Mouse (Mus musculus) ES-E14 (cell line): ENCODE measurements around the gene Fam214a. TPM values are rescaled to one million over a fixed set of nuclear protein-coding genes. Genes with fewer than 3 reads are reported as not detected.

ENCODE experiments used
- DNase-seq: peaks from one replicate; pipeline ENCODE4 v3.0.0-alpha.2; 2013; ENCODE audit warnings: low read depth, low spot score
- H3K27ac ChIP-seq: 2 replicates; pipeline ENCODE4 v1.5.1; 2012; ENCODE audit warnings: low read depth, mild to moderate bottlenecking, low read length, moderate library complexity, mixed read lengths; ENCODE audit not compliant: poor library complexity, insufficient read depth, severe bottlenecking
- H3K36me3 ChIP-seq: 2 replicates; pipeline ENCODE4 v1.6.1; 2012; ENCODE audit warnings: mild to moderate bottlenecking, low read length, moderate library complexity, mixed read lengths; ENCODE audit not compliant: control insufficient read depth, poor library complexity, insufficient read depth, severe bottlenecking
- H3K4me1 ChIP-seq, 2 experiments: fragments of 150-350 bp in 1 of 2; sonication (generic) in 1 of 2; 2 replicates each; pipeline ENCODE4 v1.6.1; 2012; ENCODE audit warnings: low read length in 2 of 2, mild to moderate bottlenecking in 1 of 2, mixed read lengths in 1 of 2; ENCODE audit not compliant: control insufficient read depth in 2 of 2, insufficient read depth in 2 of 2, poor library complexity in 1 of 2
- H3K4me3 ChIP-seq, 2 experiments: fragments of 150-350 bp in 1 of 2; sonication (generic) in 1 of 2; 2 replicates each; pipeline ENCODE4 v1.5.1; 2012; ENCODE audit warnings: low read length in 2 of 2, low read depth in 1 of 2, mild to moderate bottlenecking in 1 of 2, mixed read lengths in 1 of 2; ENCODE audit not compliant: insufficient read depth in 1 of 2, poor library complexity in 1 of 2, severe bottlenecking in 1 of 2
- H3K9ac ChIP-seq: 2 replicates; pipeline ENCODE4 v1.6.1; 2012; ENCODE audit warnings: low read depth, mild to moderate bottlenecking, low read length, mixed read lengths; ENCODE audit not compliant: poor library complexity, insufficient read depth, severe bottlenecking
- H3K9me3 ChIP-seq: fragments of 150-350 bp; sonication (generic); 2 replicates; pipeline ENCODE4 v1.6.1; 2012; ENCODE audit warnings: low read depth, mild to moderate bottlenecking, low read length; ENCODE audit not compliant: control insufficient read depth, insufficient read depth
- CHD2 ChIP-seq: IDR thresholded peaks from 2 replicates; pipeline ENCODE4 v1.6.1; 2014; ENCODE audit warnings: mild to moderate bottlenecking, low read depth, low read length, inconsistent platforms
- HCFC1 ChIP-seq: IDR thresholded peaks from 2 replicates; pipeline ENCODE4 v1.6.1; 2012; ENCODE audit warnings: low read length, inconsistent platforms, borderline replicate concordance; ENCODE audit not compliant: insufficient read depth
- MAFK ChIP-seq: IDR thresholded peaks from 2 replicates; pipeline ENCODE4 v1.6.1; 2014; ENCODE audit warnings: mild to moderate bottlenecking, low read depth, low read length, inconsistent platforms; ENCODE audit not compliant: insufficient read depth
- ZC3H11A ChIP-seq: IDR thresholded peaks from 2 replicates; pipeline ENCODE4 v1.6.1; 2012; ENCODE audit warnings: low read depth, mild to moderate bottlenecking, inconsistent platforms, low read length, borderline replicate concordance
- ZNF384 ChIP-seq: IDR thresholded peaks from 2 replicates; pipeline ENCODE4 v1.6.1; 2012; ENCODE audit warnings: low read depth, low read length, inconsistent platforms
- in situ Hi-C, 2 experiments: fragments of 600-800 bp; cut with MboI; formaldehyde crosslinking; loops; one replicate each; pipeline ENCODE4 v1.15.1; 2025; ENCODE audit warnings: low sequenced_read_pairs in 2 of 2, inconsistent platforms in 1 of 2; ENCODE audit not compliant: unreplicated experiment in 2 of 2
- total RNA-seq: library from RNA; depleted of rRNA; stranded (reverse); fragments of 300-350 nt; gene quantifications from 2 replicates; pipeline ENCODE4 v1.2.3, GENCODE M21; 2012

Gene Fam214a
- total RNA-seq, 1 experiment, result 5.2 TPM

DNA sequence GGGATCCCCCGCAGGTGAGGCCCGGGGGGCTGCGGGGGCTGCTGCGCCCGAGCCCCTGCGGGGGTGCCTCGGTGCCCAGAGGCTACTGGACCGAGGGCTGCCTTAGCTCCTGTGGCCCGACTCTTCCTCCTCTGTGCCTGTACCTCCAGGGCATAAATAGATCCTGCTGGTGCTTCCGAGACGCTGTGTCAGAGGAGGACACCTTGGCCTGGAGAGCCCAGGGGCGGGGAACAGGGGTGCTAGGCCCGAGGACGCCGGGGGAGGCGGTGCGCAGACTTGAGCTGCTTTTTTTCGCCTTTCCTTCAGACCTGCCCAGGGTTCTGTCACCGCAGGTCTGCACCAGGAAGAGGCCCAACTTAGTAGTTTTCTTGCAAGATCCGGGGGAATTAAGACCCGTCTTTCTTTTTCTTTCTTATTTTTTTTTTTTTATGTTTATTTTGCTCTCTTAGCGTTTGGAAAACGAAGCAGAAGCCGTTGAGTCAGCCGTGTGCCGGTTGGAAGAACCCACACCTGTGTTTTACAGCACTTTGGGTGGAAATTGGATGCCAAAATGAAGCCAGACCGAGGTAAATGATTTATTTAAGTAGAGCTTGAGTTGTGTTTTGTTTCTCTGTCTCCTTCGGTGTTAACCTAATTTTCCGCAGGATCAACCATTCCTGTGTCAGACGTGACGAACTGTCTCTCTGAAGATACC is 728 bp downstream of the Fam214a start:
- TF ChIP-seq ZC3H11A (no peak), MAFK (no peak), ZNF384 (no peak), CHD2 (no peak), HCFC1 (no peak)
- Histone ChIP-seq H3K4me1 (peaks cover 0 to 2% of the 10 kb centered on the region in 2 experiments; a peak in 1 of 4 replicates), H3K36me3 (no peaks in the 10 kb centered on the region), H3K4me3 (peak overlapping the region; percentile 64 to 80), H3K9ac (peak overlapping the region; percentile 67), H3K27ac (no peak overlapping the region), H3K9me3 (no peaks in the 10 kb centered on the region)
- in situ Hi-C loops, result no loop called here
- DNase-seq, result peak; percentile 36

- in situ Hi-C loops, result no loop called here
- Histone ChIP-seq H3K9ac (no peak overlapping the region), H3K4me1 (peaks cover 0 to 2% of the 10 kb centered on the region in 2 experiments; a peak in 1 of 4 replicates), H3K9me3 (no peaks in the 10 kb centered on the region), H3K36me3 (no peaks in the 10 kb centered on the region), H3K27ac (no peak overlapping the region), H3K4me3 (peak overlapping the region in 1 of 2 experiments; percentile 64; a peak in 2 of 4 replicates)
- TF ChIP-seq ZC3H11A (no peak), HCFC1 (no peak), CHD2 (no peak), MAFK (no peak)
- no peak for DNase-seq
These were observed 1.2 kb downstream of the Fam214a start for GRCm38 (mm10) chr9:74953959-74954279.

DNA sequence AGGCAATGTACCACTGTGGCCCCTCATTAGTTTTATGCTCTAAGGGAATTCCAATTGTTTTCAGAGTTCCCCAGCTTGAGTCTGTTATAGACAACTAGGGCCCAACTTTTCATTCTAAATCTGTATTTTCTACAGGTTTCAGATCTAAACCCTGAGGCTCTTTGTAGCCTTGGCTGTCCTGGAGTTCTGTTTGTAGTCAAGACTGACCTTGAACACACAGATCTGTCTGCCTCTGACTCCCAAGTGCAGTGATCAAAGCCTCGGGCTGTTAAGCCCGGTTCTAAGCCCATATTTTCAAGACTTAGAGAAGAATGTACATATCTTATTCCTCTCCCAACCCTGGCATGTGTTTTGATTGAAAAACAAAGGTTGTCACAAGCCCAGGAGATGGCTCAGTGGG is 1.7 kb downstream of the Fam214a start:
- in situ Hi-C loops, result no loop called here
- H3K9me3 ChIP-seq, result no peaks in the 10 kb centered on the region
- TF ChIP-seq ZNF384 (no peak), HCFC1 (no peak), MAFK (no peak), CHD2 (no peak), ZC3H11A (no peak)
- no peak overlapping the region for H3K27ac ChIP-seq
- DNase-seq, result no peak
- no peaks in the 10 kb centered on the region for H3K36me3 ChIP-seq
- H3K4me1 ChIP-seq, result peaks cover 0 to 2% of the 10 kb centered on the region in 2 experiments; a peak in 1 of 4 replicates
- no peak overlapping the region for H3K4me3 ChIP-seq
- H3K9ac ChIP-seq, result no peak overlapping the region

DNA sequence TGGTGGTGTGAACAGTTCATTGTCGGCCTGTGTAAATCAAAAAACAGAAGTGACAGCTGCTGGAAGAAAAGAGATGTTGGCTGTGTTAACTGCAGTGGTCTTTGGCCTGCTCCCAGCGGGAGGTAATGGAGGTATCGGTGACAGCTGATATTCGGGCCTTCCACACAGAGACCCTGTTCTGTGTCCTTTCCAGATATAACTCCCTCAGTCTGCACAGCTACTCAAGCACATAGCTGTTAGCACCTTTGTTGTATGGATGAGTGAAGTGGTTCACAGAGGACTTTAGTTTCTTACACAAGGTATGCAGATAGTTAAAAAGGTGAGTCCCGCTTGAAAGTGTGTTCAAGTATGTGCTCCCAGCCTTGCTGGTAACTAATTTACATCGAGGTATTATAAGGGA is 7.9 kb downstream of the Fam214a start:
- H3K4me3 ChIP-seq, result no peak overlapping the region
- H3K36me3 ChIP-seq, result no peaks in the 10 kb centered on the region
- H3K9me3 ChIP-seq, result no peaks in the 10 kb centered on the region
- no peak overlapping the region for H3K27ac ChIP-seq
- peaks cover 0 to 3% of the 10 kb centered on the region in 2 experiments; a peak in 1 of 4 replicates for H3K4me1 ChIP-seq
- in situ Hi-C loops, result no loop called here
- TF ChIP-seq CHD2 (no peak), MAFK (no peak), ZC3H11A (no peak), HCFC1 (no peak), ZNF384 (no peak)
- DNase-seq, result no peak
- no peak overlapping the region for H3K9ac ChIP-seq
